In genomic region chr12:28614401-28614800, GRCm38 (mm10) we compare ENCODE assay signal across 26 mouse cellular contexts. TPM values are rescaled to one million over a fixed set of nuclear protein-coding genes. Genes with fewer than 3 reads are reported as not detected.
"Had no signal": no experiment of that assay in that cellular context is flagged by ENCODE, and none has a peak within 500 bp of the region (broad histone marks: within the 10 kb centered on the region; RNA-seq: fewer than 3 reads in every experiment).

No protein-coding gene starts in this region.

- H3K9ac ChIP-seq: liver, embryonic 13.5 days; lung, embryonic 15.5 days; neural tube, embryonic 12.5 days; neural tube, embryonic 15.5 days had no signal

- H3K4me2 ChIP-seq: liver, embryonic 13.5 days; lung, embryonic 15.5 days; midbrain, embryonic 11.5 days; neural tube, embryonic 12.5 days; neural tube, embryonic 15.5 days had no signal

- H3K27ac ChIP-seq: left cerebral cortex, adult 2 months; liver, embryonic 13.5 days; lung, embryonic 15.5 days; neural tube, embryonic 12.5 days; neural tube, embryonic 15.5 days; stomach, postnatal 0 days had no signal

- H3K4me1 ChIP-seq: liver, embryonic 13.5 days; neural tube, embryonic 12.5 days had no signal

- DNase-seq: kidney, adult 2 months; kidney, postnatal 10 days; kidney, postnatal 36 days; layer of hippocampus, postnatal 36 days; liver, embryonic 13.5 days; midbrain, embryonic 14.5 days; right cerebral cortex, adult 18-20 months; right cerebral cortex, postnatal 14 days; right cerebral cortex, postnatal 4 days; thymus, adult 2 months; thymus, postnatal 14 days; thymus, postnatal 4 days had no signal

- H3K4me3 ChIP-seq: left cerebral cortex, adult 2 months; liver, embryonic 13.5 days; lung, embryonic 15.5 days; megakaryocyte, embryonic 14.5 days; neural tube, embryonic 12.5 days; neural tube, embryonic 15.5 days had no signal

- H3K9me3 ChIP-seq: liver, embryonic 13.5 days; lung, embryonic 15.5 days; neural tube, embryonic 12.5 days; neural tube, embryonic 15.5 days had no signal

- ATAC-seq: intestine, embryonic 16.5 days had no signal

- H3K36me3 ChIP-seq: liver, embryonic 13.5 days; lung, embryonic 15.5 days; neural tube, embryonic 12.5 days; neural tube, embryonic 15.5 days had no signal

- H3K27me3 ChIP-seq: liver, embryonic 13.5 days; lung, embryonic 15.5 days; neural tube, embryonic 12.5 days; neural tube, embryonic 15.5 days had no signal

RNA-seq across cellular contexts. Expression of gene Allc, which starts 32.1 kb away (rescaled TPM):
- polyA plus RNA-seq: intestine, embryonic 16.5 days; kidney, embryonic 14.5 days; limb, embryonic 11.5 days; limb, embryonic 14.5 days; liver, adult 2 months; liver, embryonic 13.5 days; liver, embryonic 16.5 days; midbrain, embryonic 11.5 days; midbrain, embryonic 14.5 days; neural tube, embryonic 12.5 days; stomach, embryonic 14.5 days; stomach, postnatal 0 days had no signal
